Mouse (Mus musculus): Measurements from ENCODE around the gene Pdcd1. TPM values are rescaled to one million over a fixed set of nuclear protein-coding genes. Genes with fewer than 3 reads are reported as not detected.

Gene Pdcd1
- polyA plus RNA-seq, 1 experiment from 2014 or later: 0.14 TPM

GRCm38 (mm10) chr1:94057401-94057800 is 5.0 kb upstream of the Pdcd1 start:
- Histone ChIP-seq H3K4me1 (peaks cover 13% of the 10 kb centered on the region), H3K4me3 (no peak overlapping the region), H3K36me3 (no peaks in the 10 kb centered on the region), H3K4me2 (no peak overlapping the region), H3K27me3 (no peaks in the 10 kb centered on the region), H3K9ac (no peak overlapping the region), H3K27ac (no peak overlapping the region), H3K9me3 (no peaks in the 10 kb centered on the region)
- 90% methylated on average over 2 of the region's 2 CpGs for WGBS
- no peak for ATAC-seq (ENCODE audit: insufficient number of reproducible peaks, low FRiP score, low TSS enrichment, low read depth)

GRCm38 (mm10) chr1:94055966-94056365 is 3.6 kb upstream of the Pdcd1 start:
- H3K9me3 ChIP-seq: no peaks in the 10 kb centered on the region
- WGBS: 69% methylated on average over 3 of the region's 3 CpGs

GRCm38 (mm10) chr1:94054481-94054880 is 2.1 kb upstream of the Pdcd1 start:
- no peaks in the 10 kb centered on the region for H3K9me3 ChIP-seq

More at GRCm38 (mm10) chr1:94055966-94056365, 3.6 kb upstream of the Pdcd1 start:
- H3K9ac ChIP-seq: no peak overlapping the region
- no peaks in the 10 kb centered on the region for H3K27me3 ChIP-seq
- ATAC-seq (ENCODE audit: insufficient number of reproducible peaks, low FRiP score, low TSS enrichment, low read depth): no peak
- H3K36me3 ChIP-seq: no peaks in the 10 kb centered on the region
- H3K4me2 ChIP-seq: no peak overlapping the region
- H3K27ac ChIP-seq: no peak overlapping the region
- H3K4me3 ChIP-seq: no peak overlapping the region
- H3K4me1 ChIP-seq: peaks cover 15% of the 10 kb centered on the region

GRCm38 (mm10) chr1:94053530-94054216 is 1.3 kb upstream of the Pdcd1 start:
- no peak overlapping the region for H3K4me2 ChIP-seq
- H3K27me3 ChIP-seq: no peaks in the 10 kb centered on the region
- no peak overlapping the region for H3K4me3 ChIP-seq
- H3K9ac ChIP-seq: no peak overlapping the region
- H3K4me1 ChIP-seq: peaks cover 15% of the 10 kb centered on the region
- ATAC-seq (ENCODE audit: insufficient number of reproducible peaks, low FRiP score, low TSS enrichment, low read depth): 0 out of 2 replicates have a peak, but pooled peaks have one; percentile 37
- WGBS: 39% methylated on average over 7 of the region's 7 CpGs
- no peaks in the 10 kb centered on the region for H3K9me3 ChIP-seq
- peak overlapping the region; percentile 75 for H3K27ac ChIP-seq
- no peaks in the 10 kb centered on the region for H3K36me3 ChIP-seq

More at GRCm38 (mm10) chr1:94054481-94054880, 2.1 kb upstream of the Pdcd1 start:
- WGBS: 67% methylated on average over 1 of the region's 1 CpGs
- Histone ChIP-seq H3K4me3 (no peak overlapping the region), H3K36me3 (no peaks in the 10 kb centered on the region), H3K9ac (no peak overlapping the region), H3K27ac (no peak overlapping the region), H3K4me2 (no peak overlapping the region), H3K27me3 (no peaks in the 10 kb centered on the region), H3K4me1 (peaks cover 15% of the 10 kb centered on the region)
- no peak for ATAC-seq (ENCODE audit: insufficient number of reproducible peaks, low FRiP score, low TSS enrichment, low read depth)

- no peak for ATAC-seq (ENCODE audit: insufficient number of reproducible peaks, low FRiP score, low TSS enrichment, low read depth)
- Histone ChIP-seq H3K36me3 (no peaks in the 10 kb centered on the region), H3K4me2 (no peak overlapping the region), H3K4me1 (peaks cover 15% of the 10 kb centered on the region), H3K27me3 (no peaks in the 10 kb centered on the region), H3K9me3 (no peaks in the 10 kb centered on the region), H3K27ac (no peak overlapping the region), H3K4me3 (no peak overlapping the region), H3K9ac (no peak overlapping the region)
- 77% methylated on average over 5 of the region's 5 CpGs for WGBS
Observed at GRCm38 (mm10) chr1:94051104-94051503, 1.2 kb downstream of the Pdcd1 start.

GRCm38 (mm10) chr1:94046544-94046943 is 5.8 kb downstream of the Pdcd1 start:
- H3K4me2 ChIP-seq: no peak overlapping the region
- H3K4me1 ChIP-seq: no peaks in the 10 kb centered on the region
- ATAC-seq (ENCODE audit: insufficient number of reproducible peaks, low FRiP score, low TSS enrichment, low read depth): no peak
- H3K27me3 ChIP-seq: no peaks in the 10 kb centered on the region
- H3K4me3 ChIP-seq: no peak overlapping the region
- no peak overlapping the region for H3K9ac ChIP-seq
- no peak overlapping the region for H3K27ac ChIP-seq
- no peaks in the 10 kb centered on the region for H3K9me3 ChIP-seq
- 81% methylated on average over 4 of the region's 4 CpGs for WGBS
- no peaks in the 10 kb centered on the region for H3K36me3 ChIP-seq

- H3K4me1 ChIP-seq: no peaks in the 10 kb centered on the region
- no peak overlapping the region for H3K9ac ChIP-seq
- no peak overlapping the region for H3K4me3 ChIP-seq
- no peak overlapping the region for H3K27ac ChIP-seq
- WGBS: 41% methylated on average over 3 of the region's 3 CpGs
- H3K9me3 ChIP-seq: no peaks in the 10 kb centered on the region
- no peaks in the 10 kb centered on the region for H3K27me3 ChIP-seq
- H3K4me2 ChIP-seq: no peak overlapping the region
- no peak for ATAC-seq (ENCODE audit: insufficient number of reproducible peaks, low FRiP score, low TSS enrichment, low read depth)
- H3K36me3 ChIP-seq: no peaks in the 10 kb centered on the region
Observed at GRCm38 (mm10) chr1:94045559-94045958, 6.8 kb downstream of the Pdcd1 start.

- 88% methylated on average over 2 of the region's 2 CpGs for WGBS
- no peaks in the 10 kb centered on the region for H3K9me3 ChIP-seq
- H3K27me3 ChIP-seq: no peaks in the 10 kb centered on the region
- ATAC-seq (ENCODE audit: insufficient number of reproducible peaks, low FRiP score, low TSS enrichment, low read depth): no peak
- no peak overlapping the region for H3K27ac ChIP-seq
- H3K36me3 ChIP-seq: no peaks in the 10 kb centered on the region
- no peak overlapping the region for H3K9ac ChIP-seq
- no peak overlapping the region for H3K4me2 ChIP-seq
- no peak overlapping the region for H3K4me3 ChIP-seq
- H3K4me1 ChIP-seq: peaks cover 4% of the 10 kb centered on the region
Observed at GRCm38 (mm10) chr1:94040391-94040790, 12.0 kb downstream of the Pdcd1 start.

GRCm38 (mm10) chr1:94034984-94035743 is 17.2 kb downstream of the Pdcd1 start:
- H3K27me3 ChIP-seq: no peaks in the 10 kb centered on the region
- peak overlapping the region; percentile 81 for H3K4me2 ChIP-seq
- no peaks in the 10 kb centered on the region for H3K9me3 ChIP-seq
- WGBS: under 1% methylated on average over 25 of the region's 25 CpGs
- peaks cover 11% of the 10 kb centered on the region for H3K4me1 ChIP-seq
- peak overlapping the region; percentile 89 for H3K27ac ChIP-seq
- H3K4me3 ChIP-seq: peak overlapping the region; percentile 43
- no peak overlapping the region for H3K9ac ChIP-seq
- ATAC-seq (ENCODE audit: insufficient number of reproducible peaks, low FRiP score, low TSS enrichment, low read depth): peak; percentile 81
- H3K36me3 ChIP-seq: no peaks in the 10 kb centered on the region

- ATAC-seq (ENCODE audit: insufficient number of reproducible peaks, low FRiP score, low TSS enrichment, low read depth): no peak
- Histone ChIP-seq H3K9ac (no peak overlapping the region), H3K27me3 (no peaks in the 10 kb centered on the region), H3K36me3 (no peaks in the 10 kb centered on the region), H3K4me3 (no peak overlapping the region), H3K4me1 (peaks cover 11% of the 10 kb centered on the region), H3K27ac (no peak overlapping the region), H3K4me2 (no peak overlapping the region), H3K9me3 (no peaks in the 10 kb centered on the region)
- WGBS: 88% methylated on average over 2 of the region's 2 CpGs
Observed at GRCm38 (mm10) chr1:94033075-94033602, 19.2 kb downstream of the Pdcd1 start.

GRCm38 (mm10) chr1:94028741-94029140 is 23.6 kb downstream of the Pdcd1 start:
- no peaks in the 10 kb centered on the region for H3K36me3 ChIP-seq
- no peak for ATAC-seq (ENCODE audit: insufficient number of reproducible peaks, low FRiP score, low TSS enrichment, low read depth)
- H3K9ac ChIP-seq: no peak overlapping the region
- H3K27me3 ChIP-seq: no peaks in the 10 kb centered on the region
- WGBS: 82% methylated on average over 2 of the region's 2 CpGs
- H3K27ac ChIP-seq: no peak overlapping the region
- no peaks in the 10 kb centered on the region for H3K4me1 ChIP-seq
- H3K4me3 ChIP-seq: no peak overlapping the region
- H3K9me3 ChIP-seq: no peaks in the 10 kb centered on the region
- no peak overlapping the region for H3K4me2 ChIP-seq

- Histone ChIP-seq H3K9ac (no peak overlapping the region), H3K9me3 (no peaks in the 10 kb centered on the region), H3K27me3 (no peaks in the 10 kb centered on the region), H3K4me2 (no peak overlapping the region), H3K36me3 (no peaks in the 10 kb centered on the region), H3K4me1 (no peaks in the 10 kb centered on the region), H3K4me3 (no peak overlapping the region), H3K27ac (no peak overlapping the region)
- ATAC-seq (ENCODE audit: insufficient number of reproducible peaks, low FRiP score, low TSS enrichment, low read depth): no peak
- 85% methylated on average over 12 of the region's 12 CpGs for WGBS
Observed at GRCm38 (mm10) chr1:94027506-94028108, 24.7 kb downstream of the Pdcd1 start.
